Mouse (Mus musculus): ENCODE measurements around the gene Ptrh2.

Ptrh2 gene

DNA sequence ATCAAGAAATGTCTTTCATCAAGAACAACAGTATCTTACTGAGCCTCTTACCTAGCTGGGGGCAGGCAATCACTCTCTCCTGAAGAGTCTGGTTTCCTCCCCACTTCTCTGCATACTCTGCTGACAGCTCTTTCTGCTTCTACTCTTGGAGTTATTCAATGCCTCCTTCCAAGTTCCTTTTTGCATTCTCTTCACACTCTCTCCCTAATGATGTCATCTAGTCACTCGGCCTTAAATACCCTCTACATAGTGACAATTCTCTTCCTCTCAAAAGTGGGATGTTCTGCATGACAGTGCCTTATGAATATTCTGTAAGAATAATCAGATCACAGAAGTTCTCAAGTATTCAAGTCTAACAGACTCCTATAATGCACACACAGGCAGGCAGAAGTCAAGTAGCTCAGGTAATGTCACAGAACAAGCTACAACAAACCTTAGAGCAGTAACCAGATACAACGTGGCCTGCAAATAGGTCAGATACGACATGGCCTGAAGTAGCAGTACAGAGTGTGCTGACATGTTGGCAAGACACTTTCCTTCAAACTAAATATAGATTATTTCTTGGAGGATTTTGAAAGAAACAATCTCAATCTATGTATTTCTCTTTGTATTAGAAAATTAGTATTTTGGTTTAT lies 12.6 kb upstream of the Ptrh2 start:
- DNase-seq, result no peak

DNA sequence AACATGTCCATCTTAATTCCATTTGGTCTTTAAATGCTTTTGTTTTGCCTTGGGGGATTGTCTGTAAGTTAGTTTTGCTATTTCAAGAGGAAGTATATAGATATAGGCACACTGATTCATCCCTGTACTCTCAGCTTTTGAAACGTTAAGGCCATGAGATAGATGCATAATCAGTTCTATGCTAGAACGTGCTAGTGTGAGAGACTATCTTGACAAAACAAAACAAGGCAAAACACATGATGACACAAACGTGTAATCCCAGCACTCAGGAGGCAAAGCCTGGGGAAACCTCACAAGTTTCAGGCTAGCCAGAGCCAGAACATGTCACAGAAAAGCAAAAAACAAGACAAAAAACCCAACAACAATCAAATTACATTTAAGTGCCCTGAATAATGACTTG lies 11.0 kb upstream of the Ptrh2 start:
- DNase-seq, result no peak

DNA sequence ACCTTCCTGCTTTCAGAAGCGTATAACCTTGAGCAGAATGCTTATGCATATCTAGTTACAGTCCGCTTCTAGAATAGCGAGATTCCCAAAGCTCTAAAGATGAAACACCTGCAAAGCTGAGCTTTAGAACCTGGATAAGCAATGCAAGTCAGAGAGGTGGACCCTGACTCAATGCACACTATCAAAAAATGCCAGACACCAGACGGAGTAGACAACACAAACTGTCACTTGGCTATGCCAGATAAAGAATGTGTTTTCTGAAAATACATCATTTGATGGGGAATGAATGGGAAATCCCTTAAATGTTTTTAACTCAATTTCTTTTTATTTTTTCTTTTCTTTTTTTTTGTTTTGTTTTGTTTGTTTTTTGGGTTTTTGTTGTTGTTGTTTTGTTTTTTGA lies 8.3 kb upstream of the Ptrh2 start:
- no peak for DNase-seq

DNA sequence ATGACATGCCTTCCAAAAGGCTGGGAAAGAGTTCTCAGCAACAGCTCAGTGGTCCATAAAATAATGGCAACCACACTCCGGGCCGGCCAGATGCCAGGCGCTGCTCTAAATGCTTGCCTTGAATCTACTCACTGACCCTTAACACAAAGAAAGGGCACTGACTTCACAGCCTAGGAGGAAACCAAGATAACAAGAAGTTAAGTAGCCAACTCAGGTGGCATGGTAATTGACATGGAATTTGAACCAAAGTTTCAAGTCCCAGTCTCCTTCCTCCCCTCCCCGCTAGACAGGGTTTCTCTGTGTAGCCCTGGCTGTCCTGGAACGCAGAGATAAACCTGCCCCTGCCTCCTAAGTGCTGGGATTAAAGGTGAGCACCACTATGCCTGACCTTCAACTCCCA lies 4.8 kb upstream of the Ptrh2 start:
- no peak for DNase-seq

DNA sequence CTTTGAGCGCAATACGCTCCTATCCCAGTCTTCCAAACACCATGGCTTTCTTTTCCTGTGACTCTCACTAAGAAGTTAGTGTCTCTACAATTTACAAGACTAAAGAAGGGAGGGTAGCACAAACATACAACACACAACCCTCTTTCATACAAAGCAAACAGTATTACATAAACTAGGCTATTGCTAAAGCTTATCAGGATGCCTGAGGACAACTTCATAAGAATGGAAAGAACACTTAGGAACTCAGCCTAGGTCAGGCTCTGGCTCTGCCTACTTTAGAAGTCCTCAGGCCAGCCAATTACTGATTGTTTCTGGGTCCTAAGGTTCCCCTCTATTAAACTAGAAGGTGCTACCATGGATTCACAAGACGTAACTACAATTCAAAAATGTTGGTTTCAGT lies 3.1 kb upstream of the Ptrh2 start:
- no peak for DNase-seq

DNA sequence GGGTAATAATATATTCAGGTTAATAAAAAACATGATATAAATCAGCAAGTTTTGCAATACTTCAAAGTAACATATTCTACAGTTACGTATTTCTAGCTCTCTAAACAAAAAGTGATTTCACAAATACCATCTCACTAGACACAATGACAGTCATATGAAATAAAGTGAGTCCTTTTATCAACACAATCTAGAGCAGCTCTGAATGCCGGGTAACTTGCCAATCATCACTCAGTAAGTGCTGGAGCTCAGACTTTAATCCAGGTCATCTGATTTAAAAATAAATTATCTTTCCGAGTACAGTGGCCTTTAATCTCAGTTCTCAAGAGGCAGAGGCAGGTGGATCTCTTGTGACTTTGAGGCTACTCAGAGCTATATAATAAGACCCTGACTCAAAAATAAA lies 2.4 kb upstream of the Ptrh2 start:
- DNase-seq, result no peak

DNA sequence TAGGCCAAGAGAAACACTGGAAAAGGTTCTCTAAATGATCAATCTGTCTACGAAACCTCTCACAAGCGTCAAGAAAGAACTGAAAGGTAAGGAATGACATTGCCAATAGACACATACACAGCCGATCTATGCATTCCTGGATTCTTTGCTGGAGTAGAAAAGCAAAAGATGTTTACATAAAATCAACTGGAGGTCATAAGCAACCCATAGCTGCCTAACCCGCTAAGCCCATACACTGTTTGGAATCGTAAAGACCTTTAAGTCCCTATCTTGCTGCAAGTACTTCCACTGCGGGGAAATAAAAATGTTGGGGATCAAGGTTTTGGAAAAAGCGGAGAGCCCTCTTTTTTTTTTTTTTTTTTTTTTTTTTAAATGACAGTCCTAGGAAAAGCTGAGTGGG lies 924 bp upstream of the Ptrh2 start:
- peak; percentile 19 for DNase-seq

DNA sequence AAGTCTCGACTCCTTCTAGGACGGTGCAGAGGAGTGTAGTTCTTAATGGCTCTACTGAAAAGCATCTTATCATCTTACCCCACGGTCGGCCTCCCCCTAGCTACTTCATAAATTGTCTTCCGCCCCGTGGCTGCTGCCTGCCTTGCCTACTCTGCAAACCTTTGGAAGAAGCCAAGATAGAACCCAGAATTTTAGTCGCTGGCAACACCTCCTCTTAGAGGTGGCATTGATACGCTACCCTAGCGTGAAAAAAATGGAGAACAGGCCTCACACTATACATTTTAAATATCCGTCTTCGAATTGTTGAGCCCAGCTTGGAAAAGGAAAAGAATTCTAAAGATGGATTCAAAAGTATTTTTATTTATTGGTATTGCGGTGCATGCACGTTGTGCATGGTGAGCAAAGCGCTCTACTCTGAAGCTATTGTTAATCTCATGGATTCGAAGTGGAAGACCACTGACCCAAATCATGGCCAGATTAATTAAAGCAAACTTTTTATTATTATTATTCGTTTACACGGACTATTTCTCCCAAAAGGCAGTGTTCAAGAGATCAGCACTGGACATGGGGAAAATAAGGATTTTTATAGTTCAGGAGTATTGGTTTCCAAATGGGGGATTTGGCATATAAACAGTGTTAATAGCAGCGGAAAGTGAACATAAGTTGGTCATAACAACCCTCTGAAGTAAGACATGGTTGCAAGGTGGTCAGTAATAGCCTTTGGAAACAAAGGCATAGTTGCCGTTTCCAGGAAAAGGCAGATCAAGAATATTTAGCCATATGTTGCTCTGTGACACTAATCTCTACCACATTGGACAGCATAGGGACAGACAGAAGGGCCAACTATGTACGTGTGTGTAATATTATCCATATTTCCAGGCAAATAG lies 584 bp downstream of the Ptrh2 start:
- no peak for DNase-seq

DNA sequence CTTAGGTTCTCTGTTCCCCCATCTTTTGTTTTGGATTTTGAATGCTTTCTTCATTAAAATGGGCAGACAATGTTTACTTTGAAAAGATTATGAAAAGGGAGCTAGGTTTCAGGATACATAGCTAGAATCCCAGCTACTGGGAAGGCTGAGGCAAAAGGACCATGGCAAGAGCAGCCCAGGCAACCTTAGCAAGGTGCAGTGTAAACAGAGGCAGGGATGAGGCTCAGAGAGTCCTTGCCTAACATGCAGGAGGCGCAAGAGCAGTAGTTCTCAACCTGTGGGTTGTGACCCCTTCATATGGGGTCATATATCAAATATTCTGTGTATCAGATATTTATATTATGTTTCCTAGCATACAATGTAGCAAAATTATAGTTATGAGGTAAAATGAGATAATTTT lies 1.6 kb downstream of the Ptrh2 start:
- DNase-seq, result no peak

DNA sequence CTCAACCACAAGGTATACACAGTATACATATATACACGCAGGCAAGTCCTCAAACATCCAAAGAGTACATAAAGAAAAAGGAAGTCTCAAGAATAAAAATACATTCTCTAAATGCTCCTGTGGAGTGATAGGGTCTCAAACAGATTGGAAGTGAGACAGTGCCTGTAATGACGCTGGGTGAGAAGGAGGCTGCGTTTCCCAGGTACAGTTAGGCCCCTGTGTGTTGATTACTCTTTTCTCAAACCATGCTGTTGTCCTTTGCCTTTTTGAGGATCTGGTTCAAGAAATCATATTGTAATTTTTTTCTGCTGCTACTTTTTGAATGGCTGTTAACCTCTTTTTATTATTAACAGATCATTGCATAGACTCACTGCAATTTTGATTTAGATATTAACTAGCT lies 6.6 kb downstream of the Ptrh2 start:
- DNase-seq, result no peak

DNA sequence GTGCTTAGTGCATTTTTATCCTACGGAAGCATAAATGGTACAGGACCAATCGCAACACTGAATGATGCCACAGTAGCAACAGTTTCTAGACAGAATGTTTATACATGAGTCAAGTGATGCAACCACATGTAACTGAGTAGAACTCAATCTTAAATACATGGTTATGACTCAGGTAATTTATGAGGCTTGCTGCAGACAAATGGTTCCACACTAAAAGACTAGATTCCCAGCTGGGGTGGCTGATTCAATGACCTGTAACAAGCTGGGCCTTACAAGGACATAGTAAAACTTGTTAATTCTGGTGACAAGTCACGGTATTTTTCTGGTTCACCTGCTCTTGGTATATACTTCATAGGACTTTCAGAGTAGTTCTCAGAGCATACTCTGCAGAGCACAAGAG lies 7.7 kb downstream of the Ptrh2 start:
- DNase-seq, result no peak

DNA sequence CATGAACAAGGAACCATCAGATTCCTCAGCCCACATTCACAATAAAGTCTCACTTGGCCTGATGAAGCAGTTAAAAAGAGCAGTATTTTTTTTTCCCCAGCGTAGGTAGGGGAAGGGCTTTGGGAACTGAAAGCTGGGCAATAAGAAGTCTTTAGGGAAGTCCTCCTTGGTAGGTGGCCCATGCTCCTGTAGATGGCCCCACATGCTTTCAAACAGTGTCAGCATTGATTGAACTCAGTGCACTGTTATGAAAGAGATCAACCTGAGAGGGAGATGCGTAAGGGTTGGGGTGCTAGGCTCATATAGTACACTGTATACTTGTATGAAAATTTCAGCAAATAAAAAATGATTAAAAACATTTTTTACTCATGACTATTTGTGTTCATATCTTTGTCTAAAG lies 8.2 kb downstream of the Ptrh2 start:
- no peak for DNase-seq

DNA sequence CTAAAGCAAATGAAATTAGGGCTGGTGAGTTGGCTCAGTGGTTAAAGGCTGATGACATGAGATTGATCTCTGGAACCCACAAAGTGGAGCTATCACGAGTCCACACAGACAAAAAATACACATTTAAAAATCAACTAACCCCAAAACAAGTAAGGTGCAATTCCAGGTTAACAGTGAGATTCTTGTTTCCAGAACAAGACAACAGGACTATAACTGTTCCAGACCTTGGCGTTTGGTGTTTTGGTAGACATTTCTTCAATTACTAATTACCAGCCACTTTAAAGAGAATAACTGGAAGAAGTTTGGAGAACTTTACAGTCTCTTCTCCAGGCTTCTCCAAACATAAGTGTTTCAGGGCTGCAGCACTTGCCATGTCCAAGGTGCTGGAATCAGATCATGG lies 8.8 kb downstream of the Ptrh2 start:
- no peak for DNase-seq

DNA sequence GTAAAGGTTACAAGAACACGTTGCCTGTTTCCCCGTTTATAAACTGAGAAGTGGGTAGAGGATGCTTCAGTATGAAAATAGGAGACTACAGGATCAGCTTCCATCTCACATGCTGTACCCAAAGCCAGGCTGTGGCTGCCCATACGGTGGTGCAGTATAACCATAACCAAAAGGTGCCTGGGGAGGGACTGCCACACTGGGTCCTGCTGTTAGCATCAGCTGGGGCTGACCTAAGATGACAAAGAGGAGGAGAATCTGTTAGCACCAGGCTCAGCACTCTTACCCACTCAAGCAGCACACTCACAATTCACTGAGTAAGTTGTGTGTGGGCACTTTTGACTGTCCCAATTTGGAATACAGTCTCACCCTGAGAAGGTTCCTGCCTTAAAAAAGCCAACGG lies 11.7 kb downstream of the Ptrh2 start:
- no peak for DNase-seq

DNA sequence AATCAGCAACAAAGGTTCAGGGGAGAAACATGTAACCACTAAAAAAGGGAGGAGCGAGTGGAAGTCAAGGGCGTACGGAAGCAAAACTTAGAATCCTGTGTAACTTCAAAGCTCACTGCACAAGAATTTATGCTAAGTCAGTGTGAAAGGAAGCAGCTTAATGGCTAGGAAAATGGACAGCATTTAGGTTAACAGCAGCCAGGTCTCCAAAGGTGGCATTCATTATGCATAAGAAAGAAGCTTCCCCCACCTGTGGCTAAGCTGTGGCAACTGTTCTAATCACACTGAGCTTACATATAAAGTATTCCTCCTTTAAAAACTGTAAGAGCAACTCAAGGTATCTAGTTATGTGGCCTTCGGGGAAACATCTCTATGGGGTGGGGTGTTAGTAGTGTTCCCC lies 17.4 kb downstream of the Ptrh2 start:
- no peak for DNase-seq

DNA sequence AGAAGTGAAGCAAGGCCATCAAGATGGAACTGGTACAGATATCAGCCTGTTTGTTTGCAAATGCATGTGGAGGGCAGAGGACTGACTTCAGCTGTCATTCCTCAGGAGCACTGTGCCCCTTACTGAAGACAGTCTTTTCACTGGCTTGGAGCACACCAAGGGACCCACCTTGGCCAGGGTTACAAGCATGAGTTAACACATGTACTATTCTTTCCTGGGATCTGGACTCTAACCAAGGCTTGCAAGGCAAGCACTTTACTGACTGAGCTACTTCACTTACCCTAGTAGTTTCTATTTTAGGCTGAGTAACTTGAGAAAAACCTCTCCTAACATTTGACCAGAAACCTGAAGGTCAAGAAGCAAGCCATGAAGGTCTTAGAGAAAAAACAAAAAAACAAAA lies 30.8 kb downstream of the Ptrh2 start:
- no peak for DNase-seq

DNA sequence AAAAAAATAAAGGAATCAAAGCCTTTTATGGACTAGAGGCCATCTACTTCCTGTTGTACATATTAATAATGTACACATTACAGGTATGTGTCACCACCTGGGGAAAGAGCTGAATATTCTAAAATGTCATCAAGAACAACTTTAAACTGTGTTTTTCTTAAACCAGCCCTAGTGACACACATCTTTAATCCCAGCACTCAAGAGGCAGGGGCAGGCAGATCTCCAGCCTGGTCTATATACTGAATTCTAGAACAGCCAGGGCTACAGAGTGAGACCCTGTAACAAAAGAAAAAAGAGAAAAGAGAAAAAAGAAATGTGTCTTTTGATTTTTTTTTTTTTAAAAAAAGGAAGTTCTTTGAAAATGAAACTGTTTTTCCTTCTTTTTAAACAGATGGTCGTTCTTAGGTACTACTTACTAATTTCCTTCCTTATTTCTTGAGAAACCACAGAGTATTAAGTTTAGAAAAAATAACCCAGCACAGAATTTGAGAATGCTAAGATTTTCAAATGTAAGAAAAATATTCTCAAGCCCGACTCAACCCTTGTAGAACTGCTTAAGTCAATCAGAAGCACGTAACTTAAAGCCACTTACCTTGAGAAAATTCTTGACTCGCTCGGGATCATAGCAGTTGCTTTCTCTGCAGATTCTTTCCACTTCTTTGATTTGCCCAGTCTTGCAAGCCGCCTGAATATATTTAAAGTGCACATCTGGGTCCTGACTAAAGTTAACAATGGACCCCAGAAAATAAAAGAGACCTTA lies 33.7 kb downstream of the Ptrh2 start:
- no peak for DNase-seq

DNA sequence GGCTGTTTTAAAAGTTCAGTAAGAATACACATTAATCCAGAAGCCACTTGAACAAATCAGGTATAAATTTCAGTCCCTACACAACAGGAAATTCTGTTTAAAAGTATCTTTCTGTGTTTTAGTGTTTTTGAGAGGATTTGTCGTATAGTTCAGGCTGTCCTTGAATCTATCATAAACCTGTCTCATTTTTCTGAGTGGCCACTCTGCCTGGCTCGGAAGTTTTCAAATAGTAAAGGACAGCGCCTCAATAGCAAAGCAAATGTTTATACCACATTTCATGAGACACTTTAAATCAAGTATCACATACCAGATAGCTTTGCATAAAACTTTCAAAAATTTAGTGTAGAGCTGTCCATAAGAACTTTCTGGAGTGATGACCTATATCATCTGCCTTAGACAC lies 34.6 kb downstream of the Ptrh2 start:
- no peak for DNase-seq

DNA sequence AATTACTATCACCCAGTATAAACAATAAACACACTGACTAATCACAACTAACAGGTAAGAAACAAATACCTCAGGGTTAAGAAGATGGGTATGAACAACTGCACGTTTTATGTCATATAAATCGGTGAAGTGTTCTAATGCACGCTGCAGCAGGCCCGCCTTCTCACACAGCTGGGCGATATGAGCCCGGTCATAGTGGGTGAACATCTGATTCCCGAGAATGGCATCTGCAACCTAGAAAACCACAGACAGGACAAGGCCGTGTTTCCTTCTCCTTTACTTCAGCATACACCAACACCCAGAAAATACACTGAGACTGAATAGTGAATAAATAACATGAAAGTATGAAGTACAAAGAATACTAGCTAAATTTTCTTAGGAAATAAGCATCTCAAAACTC lies 35.6 kb downstream of the Ptrh2 start:
- no peak for DNase-seq

DNA sequence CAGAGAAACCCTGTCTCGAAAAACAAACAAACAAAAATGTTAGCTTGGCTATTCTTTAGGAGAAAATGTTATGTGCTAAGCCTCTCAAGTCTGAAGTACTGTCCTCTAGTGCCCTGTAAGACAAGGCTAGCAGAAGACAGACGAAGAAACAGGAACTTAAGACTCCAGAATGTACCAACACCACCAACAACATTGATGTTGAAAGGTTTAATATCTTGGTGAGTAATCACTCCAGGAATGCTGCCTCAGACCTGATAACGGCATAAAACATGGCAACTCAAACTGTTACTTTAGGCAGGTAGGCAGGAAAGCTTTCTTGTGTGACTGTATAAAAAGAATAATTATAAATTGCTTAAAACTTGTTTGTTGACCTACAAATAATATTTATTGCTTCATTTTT lies 40.2 kb downstream of the Ptrh2 start:
- DNase-seq, result no peak

DNA sequence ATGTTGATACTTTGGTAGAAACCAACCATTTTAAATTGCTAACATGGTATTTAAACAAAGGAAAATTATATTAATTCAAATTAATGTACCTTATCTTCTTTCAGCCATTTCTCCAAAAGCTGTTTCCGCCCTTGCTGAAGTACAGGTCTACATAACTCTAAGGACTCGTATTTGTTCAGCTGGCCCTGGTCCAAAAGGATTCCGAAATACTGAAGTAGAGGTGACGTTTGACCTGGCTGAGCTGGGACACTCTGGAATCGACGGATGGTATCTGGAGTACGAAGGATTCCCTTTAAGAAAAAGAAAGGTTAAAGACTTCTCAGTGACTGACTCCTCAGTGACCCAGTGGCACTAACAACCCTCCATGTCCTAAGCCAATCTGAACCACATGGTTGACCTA lies 41.2 kb downstream of the Ptrh2 start:
- DNase-seq, result no peak

DNA sequence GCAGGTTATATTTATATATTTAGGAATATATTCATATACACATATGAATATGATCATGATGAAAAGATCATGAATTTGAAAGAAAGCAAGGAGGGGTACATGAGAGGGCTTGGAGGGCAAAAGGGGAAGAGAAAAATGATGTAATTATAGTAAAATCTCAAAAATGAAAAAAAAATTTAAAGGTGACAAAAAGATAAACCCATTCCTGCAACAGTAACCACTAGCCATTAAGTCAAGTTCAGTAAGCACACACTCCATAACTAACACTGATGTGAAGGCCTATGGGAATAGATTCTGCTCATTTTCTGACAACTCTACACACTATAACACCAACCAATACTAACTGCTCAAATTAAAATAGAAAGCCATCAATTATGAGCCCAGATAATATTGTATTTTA lies 41.8 kb downstream of the Ptrh2 start:
- no peak for DNase-seq

DNA sequence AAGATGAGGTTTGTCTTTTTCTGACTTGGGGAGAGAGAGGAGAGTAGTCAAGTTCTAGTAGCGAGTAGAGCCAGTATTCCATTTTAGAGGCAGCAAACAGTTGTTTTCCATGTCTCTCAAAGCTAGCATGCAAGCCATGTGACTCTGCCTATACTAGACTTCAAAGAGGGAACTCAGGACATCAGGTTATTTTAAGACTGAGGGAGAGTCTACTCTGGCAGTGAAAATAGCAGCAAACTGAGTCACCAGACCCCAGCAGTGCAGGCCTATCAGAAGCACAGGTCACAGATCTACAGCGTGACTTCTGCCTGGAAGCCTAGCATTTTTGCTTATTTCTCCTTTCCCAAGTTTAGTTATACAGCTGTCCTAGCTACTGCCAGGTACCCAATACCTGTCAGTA lies 47.7 kb downstream of the Ptrh2 start:
- no peak for DNase-seq
